Comparison of ENCODE assay signal across 8 mouse cellular contexts in the genomic region with DNA sequence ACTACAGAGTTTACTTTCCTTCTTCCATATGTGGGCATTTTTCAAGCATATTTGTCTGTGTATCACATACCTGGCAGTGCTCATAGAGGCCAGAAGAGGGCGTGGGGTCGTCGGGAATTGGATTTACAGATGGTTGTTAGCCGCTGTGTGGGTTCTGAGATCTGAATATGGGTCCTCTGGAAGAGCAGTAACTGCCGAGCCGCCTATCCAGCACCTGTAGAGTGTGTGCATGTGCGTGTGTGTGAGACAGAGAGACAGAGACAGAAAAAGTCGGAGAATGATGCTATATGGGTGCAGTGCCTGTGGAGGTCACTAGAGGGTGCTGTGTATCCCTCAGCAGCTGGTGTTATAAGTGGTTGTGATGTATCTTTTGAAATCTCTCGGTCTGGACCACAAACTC. TPM values are rescaled to one million over a fixed set of nuclear protein-coding genes. Genes with fewer than 3 reads are reported as not detected.
A peak's percentile ranks its signal among the peaks of the same experiment; 100 is the strongest.
DNase-seq lines count a peak whose midpoint lies in the region; ATAC-seq and TF ChIP-seq lines count a peak whose summit lies in the region.

No protein-coding gene starts in this region.

- H3K36me3 ChIP-seq in heart, postnatal 0 days (replicated peaks; ENCODE audit: control insufficient read depth, insufficient read depth, low read length): 0 out of 2 replicates have a peak, but pooled peaks cover 3% of the 10 kb centered on the region
- H3K36me3 ChIP-seq in megakaryocyte, embryonic 14.5 days (replicated peaks; ENCODE audit: low read length): peaks cover 10% of the 10 kb centered on the region

- no peak overlapping the region for H3K9ac ChIP-seq in heart, postnatal 0 days (replicated peaks; ENCODE audit: low read depth, low read length)

- H3K4me1 ChIP-seq in heart, postnatal 0 days (ENCODE audit: control insufficient read depth, insufficient read depth): peaks cover 8% of the 10 kb centered on the region; the same call in 1 of the 2 replicates
- H3K4me1 ChIP-seq in megakaryocyte, embryonic 14.5 days: peaks cover 21% of the 10 kb centered on the region

- peak; percentile 54 for TF ChIP-seq CTCF in heart, postnatal 0 days (IDR thresholded peaks at IDR 0.05; ENCODE audit: low read depth)

- DNase-seq in frontal cortex, adult 2 months (ENCODE audit: extremely low spot score in 1 of 2, low spot score in 1 of 2): peak; percentile 41 to 75
- DNase-seq in frontal cortex, postnatal 25 days (ENCODE audit: low spot score in 2 of 2): no peak
- DNase-seq in CD8-positive naive resting alpha-beta T cell, adult 2 months (ENCODE audit: low read depth in 2 of 2, low spot score in 2 of 2): peak; percentile 28 to 67
- DNase-seq in embryo, embryonic 10 days (ENCODE audit: low spot score): peak; percentile 54
- DNase-seq in heart, postnatal 0 days (ENCODE audit: low spot score): peak; percentile 21
- peak; percentile 39 to 63 for DNase-seq in layer of hippocampus, postnatal 14 days (ENCODE audit: low spot score in 2 of 2)
- DNase-seq in thymus, postnatal 0 days (ENCODE audit: low spot score): peak; percentile 81

- WGBS in heart, postnatal 0 days: 18% methylated on average over 9 of the region's 9 CpGs

- H3K9me3 ChIP-seq in heart, postnatal 0 days (replicated peaks; ENCODE audit: control insufficient read depth, low read length): 0 out of 2 replicates have a peak, but pooled peaks cover 4% of the 10 kb centered on the region
- H3K9me3 ChIP-seq in megakaryocyte, embryonic 14.5 days: peaks cover 18% of the 10 kb centered on the region

- ATAC-seq in heart, postnatal 0 days (ENCODE audit: insufficient read depth, low read depth): no peak

- TF ChIP-seq EP300 in heart, postnatal 0 days (IDR thresholded peaks at IDR 0.05; ENCODE audit: low read depth): no peak

- H3K4me2 ChIP-seq in heart, postnatal 0 days (ENCODE audit: low read depth, low read length): peak overlapping the region; percentile 15; the same call in 1 of the 2 replicates

- no peak overlapping the region for H3K27ac ChIP-seq in heart, postnatal 0 days (ENCODE audit: low read depth)

- H3K4me3 ChIP-seq in heart, postnatal 0 days (ENCODE audit: low read depth, low read length): 0 out of 2 replicates have a peak overlapping the region, but pooled peaks have one; percentile 0
- peak overlapping the region; percentile 84 for H3K4me3 ChIP-seq in megakaryocyte, embryonic 14.5 days (replicated peaks)

- H3K27me3 ChIP-seq in heart, postnatal 0 days (ENCODE audit: control insufficient read depth, insufficient read depth, low read length): no peaks in the 10 kb centered on the region
- H3K27me3 ChIP-seq in megakaryocyte, embryonic 14.5 days (replicated peaks): peaks cover 3% of the 10 kb centered on the region

RNA-seq across cellular contexts. Expression of gene 1500011B03Rik, which starts 0.9 kb away (rescaled TPM):
- polyA plus RNA-seq in frontal cortex, adult 2 months (2012; rRNA removed): 223 and 253 TPM in 2 replicates
- 31.3 and 49.2 TPM in 2 replicates for total RNA-seq in heart, postnatal 0 days (2014; rRNA removed; ENCODE audit: low replicate concordance)
- 35.3 and 37.2 TPM in 2 replicates for polyA plus RNA-seq in heart, postnatal 0 days (2015; fragmentation: Nextera tagmentation; extraction: Ambion mirVana)
- total RNA-seq in layer of hippocampus, postnatal 14 days (2021): 100 to 1,000 TPM; 148 to 161 TPM
- 24.5 and 89.4 TPM in 2 replicates for polyA plus RNA-seq in megakaryocyte, embryonic 14.5 days (2012; ENCODE audit: insufficient read depth, low replicate concordance)
- polyA plus RNA-seq in thymus, postnatal 0 days (2015; fragmentation: Nextera tagmentation; extraction: Ambion mirVana): 119 and 139 TPM in 2 replicates

RNA-seq across cellular contexts. Expression of gene 4930519G04Rik, which starts 29.3 kb away (rescaled TPM):
- polyA plus RNA-seq in frontal cortex, adult 2 months (2012; rRNA removed): not detected in 2 replicates
- total RNA-seq in heart, postnatal 0 days (2014; rRNA removed; ENCODE audit: low replicate concordance): not detected in 2 replicates
- polyA plus RNA-seq in heart, postnatal 0 days (2015; fragmentation: Nextera tagmentation; extraction: Ambion mirVana): not detected in 2 replicates
- not detected for total RNA-seq in layer of hippocampus, postnatal 14 days (2021)
- polyA plus RNA-seq in megakaryocyte, embryonic 14.5 days (2012; ENCODE audit: insufficient read depth, low replicate concordance): 0.20 TPM in 1 of 2 replicates, not detected in the other
- not detected in 2 replicates for polyA plus RNA-seq in thymus, postnatal 0 days (2015; fragmentation: Nextera tagmentation; extraction: Ambion mirVana)

RNA-seq across cellular contexts. Expression of gene Gm9936, which starts 34.3 kb away (rescaled TPM):
- 0.25 and 0.40 TPM in 2 replicates for polyA plus RNA-seq in frontal cortex, adult 2 months (2012; rRNA removed)
- total RNA-seq in heart, postnatal 0 days (2014; rRNA removed; ENCODE audit: low replicate concordance): not detected in 2 replicates
- polyA plus RNA-seq in heart, postnatal 0 days (2015; fragmentation: Nextera tagmentation; extraction: Ambion mirVana): not detected in 2 replicates
- total RNA-seq in layer of hippocampus, postnatal 14 days (2021): under 1 TPM; 0.88 to 0.97 TPM
- not detected in 2 replicates for polyA plus RNA-seq in megakaryocyte, embryonic 14.5 days (2012; ENCODE audit: insufficient read depth, low replicate concordance)
- polyA plus RNA-seq in thymus, postnatal 0 days (2015; fragmentation: Nextera tagmentation; extraction: Ambion mirVana): not detected in 2 replicates

RNA-seq across cellular contexts. Expression of gene Git2, which starts 48.9 kb away (rescaled TPM):
- 48.1 and 49.1 TPM in 2 replicates for polyA plus RNA-seq in frontal cortex, adult 2 months (2012; rRNA removed)
- 37.7 and 53.3 TPM in 2 replicates for total RNA-seq in heart, postnatal 0 days (2014; rRNA removed; ENCODE audit: low replicate concordance)
- 21.1 and 21.5 TPM in 2 replicates for polyA plus RNA-seq in heart, postnatal 0 days (2015; fragmentation: Nextera tagmentation; extraction: Ambion mirVana)
- total RNA-seq in layer of hippocampus, postnatal 14 days (2021): 10 to 100 TPM; 41.1 to 48.5 TPM
- 48.3 and 136 TPM in 2 replicates for polyA plus RNA-seq in megakaryocyte, embryonic 14.5 days (2012; ENCODE audit: insufficient read depth, low replicate concordance)
- polyA plus RNA-seq in thymus, postnatal 0 days (2015; fragmentation: Nextera tagmentation; extraction: Ambion mirVana): 72.3 and 75.1 TPM in 2 replicates

RNA-seq across cellular contexts. Expression of gene Ankrd13a, which starts 49.7 kb away (rescaled TPM):
- 32.8 and 33.0 TPM in 2 replicates for polyA plus RNA-seq in frontal cortex, adult 2 months (2012; rRNA removed)
- total RNA-seq in heart, postnatal 0 days (2014; rRNA removed; ENCODE audit: low replicate concordance): 42.8 and 43.8 TPM in 2 replicates
- polyA plus RNA-seq in heart, postnatal 0 days (2015; fragmentation: Nextera tagmentation; extraction: Ambion mirVana): 19.7 and 23.8 TPM in 2 replicates
- 10 to 100 TPM; 41.7 to 42.3 TPM for total RNA-seq in layer of hippocampus, postnatal 14 days (2021)
- polyA plus RNA-seq in megakaryocyte, embryonic 14.5 days (2012; ENCODE audit: insufficient read depth, low replicate concordance): 99.9 and 118 TPM in 2 replicates
- polyA plus RNA-seq in thymus, postnatal 0 days (2015; fragmentation: Nextera tagmentation; extraction: Ambion mirVana): 80.3 and 86.3 TPM in 2 replicates

Comparison
In these comparisons a context has a peak if more than half of its experiments do, and no peak if none do; other contexts are left out.
1. DNase-seq: peak in frontal cortex, adult 2 months (2 of 2), CD8-positive naive resting alpha-beta T cell, adult 2 months (2 of 2), embryo, embryonic 10 days (single experiment), heart, postnatal 0 days (single experiment), layer of hippocampus, postnatal 14 days (2 of 2) and thymus, postnatal 0 days (single experiment); none in frontal cortex, postnatal 25 days (0 of 2).